Mouse (Mus musculus): ENCODE measurements at regions not wholly inside any gene's neighbourhood (a gene's known extent, or its start where the extent isn't known, plus 50 kb on each side); places are given as distances from the start of the nearest gene placed in this dataset.

DNA sequence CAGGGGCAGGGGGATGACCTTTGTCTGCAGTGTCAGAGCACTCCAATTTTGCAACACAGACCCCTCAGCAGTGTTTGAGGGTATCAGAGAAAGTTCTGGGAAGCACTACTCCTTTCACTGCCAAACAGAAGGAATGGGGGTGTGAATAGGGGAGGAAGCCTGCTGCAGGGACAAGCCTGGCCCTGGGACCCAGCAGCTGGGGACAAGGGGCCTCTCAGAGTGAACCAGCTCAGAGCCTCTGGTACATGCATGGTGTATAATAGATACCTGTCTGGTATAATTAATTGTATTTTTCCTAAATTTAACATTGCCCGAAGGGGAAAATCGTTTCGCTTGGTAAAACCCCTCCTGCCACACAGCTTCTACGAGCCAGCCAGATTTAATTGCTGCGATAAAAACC is 180.6 kb downstream of the 3110018I06Rik start:
- H3K27ac ChIP-seq (ENCODE audit: low read depth), result no peak overlapping the region
- H3K9ac ChIP-seq (ENCODE audit: low read length), result no peak overlapping the region
- no peaks in the 10 kb centered on the region for H3K4me1 ChIP-seq (replicated peaks; ENCODE audit: control insufficient read depth, insufficient read depth, low read length)
- WGBS, result 77% methylated on average over 5 of the region's 5 CpGs
- H3K9me3 ChIP-seq (ENCODE audit: control insufficient read depth, low read length), result no peaks in the 10 kb centered on the region
- H3K36me3 ChIP-seq (ENCODE audit: control insufficient read depth, insufficient read depth, low read length), result no peaks in the 10 kb centered on the region
- H3K27me3 ChIP-seq (replicated peaks; ENCODE audit: control insufficient read depth, insufficient read depth, low read length), result no peaks in the 10 kb centered on the region
- ATAC-seq (replicated peaks; ENCODE audit: low FRiP score, low TSS enrichment, low read depth), result no peak
- DNase-seq (ENCODE audit: low spot score), result no peak
- H3K4me2 ChIP-seq (ENCODE audit: low read length), result no peak overlapping the region
- H3K4me3 ChIP-seq (ENCODE audit: low read depth, low read length), result no peak overlapping the region

DNA sequence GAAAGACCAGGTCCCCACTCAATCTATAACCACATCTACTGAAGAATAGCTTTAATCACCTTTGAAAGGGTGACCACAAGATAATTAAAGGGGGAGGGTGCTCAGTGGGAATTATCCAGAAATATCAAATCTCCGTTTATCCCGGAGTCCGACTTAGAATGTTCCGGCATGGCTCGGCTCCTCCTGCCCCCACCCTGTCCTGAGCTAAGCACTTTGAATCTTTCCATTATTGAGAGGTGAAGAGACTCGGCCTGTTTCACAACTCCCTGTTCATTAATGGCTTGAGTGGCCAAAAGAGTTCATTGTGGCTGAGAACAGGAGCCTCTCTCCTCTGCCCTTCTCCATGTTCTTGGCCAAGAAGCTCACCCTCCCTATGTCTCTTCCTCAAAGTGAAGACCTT is 181.0 kb downstream of the 3110018I06Rik start:
- Histone ChIP-seq H3K4me3 (ENCODE audit: low read depth, low read length) (no peak overlapping the region), H3K27me3 (replicated peaks; ENCODE audit: control insufficient read depth, insufficient read depth, low read length) (no peaks in the 10 kb centered on the region), H3K36me3 (ENCODE audit: control insufficient read depth, insufficient read depth, low read length) (no peaks in the 10 kb centered on the region), H3K9ac (ENCODE audit: low read length) (no peak overlapping the region), H3K9me3 (ENCODE audit: control insufficient read depth, low read length) (no peaks in the 10 kb centered on the region), H3K27ac (ENCODE audit: low read depth) (no peak overlapping the region), H3K4me1 (replicated peaks; ENCODE audit: control insufficient read depth, insufficient read depth, low read length) (no peaks in the 10 kb centered on the region), H3K4me2 (ENCODE audit: low read length) (no peak overlapping the region)
- WGBS, result 88% methylated on average over 6 of the region's 6 CpGs
- no peak for DNase-seq (ENCODE audit: low spot score)
- no peak for ATAC-seq (replicated peaks; ENCODE audit: low FRiP score, low TSS enrichment, low read depth)

DNA sequence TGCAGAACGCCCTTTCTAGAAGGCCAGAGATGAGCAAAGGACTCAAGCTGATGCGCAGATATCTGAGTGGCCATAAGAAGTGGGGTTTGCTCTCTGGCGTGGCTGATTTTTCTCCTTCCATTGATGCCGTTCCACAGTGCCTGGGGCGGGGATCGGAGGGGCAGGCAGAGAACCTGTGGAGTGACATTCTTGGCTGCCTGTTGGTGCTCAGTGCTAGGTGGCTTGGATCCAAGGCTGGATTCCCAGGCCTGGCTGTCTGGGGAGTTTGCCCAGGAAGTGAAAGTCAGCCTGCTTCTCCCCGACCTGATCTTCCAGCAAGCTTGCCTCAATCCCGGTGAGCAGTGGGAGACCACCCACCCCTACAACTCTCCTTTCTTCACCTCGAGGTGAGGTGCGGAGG is 181.5 kb downstream of the 3110018I06Rik start:
- Histone ChIP-seq H3K9ac (ENCODE audit: low read length) (no peak overlapping the region), H3K9me3 (ENCODE audit: control insufficient read depth, low read length) (no peaks in the 10 kb centered on the region), H3K4me3 (ENCODE audit: low read depth, low read length) (no peak overlapping the region), H3K36me3 (ENCODE audit: control insufficient read depth, insufficient read depth, low read length) (no peaks in the 10 kb centered on the region), H3K27ac (ENCODE audit: low read depth) (no peak overlapping the region), H3K27me3 (replicated peaks; ENCODE audit: control insufficient read depth, insufficient read depth, low read length) (no peaks in the 10 kb centered on the region), H3K4me1 (replicated peaks; ENCODE audit: control insufficient read depth, insufficient read depth, low read length) (no peaks in the 10 kb centered on the region), H3K4me2 (ENCODE audit: low read length) (no peak overlapping the region)
- no peak for DNase-seq (ENCODE audit: low spot score)
- no peak for ATAC-seq (replicated peaks; ENCODE audit: low FRiP score, low TSS enrichment, low read depth)
- WGBS, result 71% methylated on average over 10 of the region's 10 CpGs

DNA sequence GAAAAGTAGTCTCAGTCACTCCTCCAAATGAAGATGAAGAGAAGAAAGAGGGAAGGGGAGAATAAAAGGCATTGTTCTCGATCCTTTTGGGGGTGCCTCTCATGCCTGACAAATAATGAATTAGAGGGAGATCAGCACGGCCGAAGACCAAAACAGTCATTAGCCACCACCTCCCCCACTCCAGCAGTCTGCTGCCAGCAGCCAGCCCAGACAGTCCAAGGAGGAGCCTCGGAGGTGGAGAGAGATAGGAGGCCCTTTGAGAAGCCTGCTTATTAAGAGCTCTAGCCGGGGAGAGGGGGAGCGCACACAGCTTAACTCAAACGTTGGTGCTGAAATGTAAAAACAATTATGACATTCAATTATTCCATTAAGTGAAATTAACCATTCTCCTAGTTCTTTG is 188.6 kb downstream of the 3110018I06Rik start:
- Histone ChIP-seq H3K36me3 (ENCODE audit: control insufficient read depth, insufficient read depth, low read length) (no peaks in the 10 kb centered on the region), H3K4me3 (ENCODE audit: low read depth, low read length) (no peak overlapping the region), H3K9me3 (ENCODE audit: control insufficient read depth, low read length) (no peaks in the 10 kb centered on the region), H3K27ac (ENCODE audit: low read depth) (no peak overlapping the region), H3K27me3 (replicated peaks; ENCODE audit: control insufficient read depth, insufficient read depth, low read length) (no peaks in the 10 kb centered on the region), H3K4me1 (replicated peaks; ENCODE audit: control insufficient read depth, insufficient read depth, low read length) (no peaks in the 10 kb centered on the region), H3K4me2 (ENCODE audit: low read length) (no peak overlapping the region), H3K9ac (ENCODE audit: low read length) (no peak overlapping the region)
- ATAC-seq (replicated peaks; ENCODE audit: low FRiP score, low TSS enrichment, low read depth), result no peak
- 30% methylated on average over 7 of the region's 7 CpGs for WGBS
- no peak for DNase-seq (ENCODE audit: low spot score)

DNA sequence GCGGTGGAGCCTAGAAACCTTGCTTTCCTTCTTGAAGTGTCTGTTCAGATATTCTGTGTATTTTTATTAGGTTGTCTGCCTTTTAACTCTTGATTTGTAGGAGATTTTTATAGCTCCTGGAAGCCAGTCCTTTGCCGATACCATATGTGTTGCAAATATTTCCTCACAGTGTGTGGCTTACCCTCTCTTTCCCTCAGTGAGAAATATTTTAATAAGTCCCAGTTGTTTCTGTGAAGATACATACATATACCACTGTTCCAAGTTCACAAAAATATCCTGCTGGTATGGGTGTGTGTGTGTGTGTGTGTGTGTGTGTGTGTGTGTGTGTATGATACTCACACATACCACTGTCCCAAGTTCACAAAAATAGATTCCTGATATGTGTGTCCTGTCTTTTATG is 199.0 kb downstream of the 3110018I06Rik start:
- no peaks in the 10 kb centered on the region for H3K36me3 ChIP-seq (ENCODE audit: control insufficient read depth, insufficient read depth, low read length)
- no peak for ATAC-seq (replicated peaks; ENCODE audit: low FRiP score, low TSS enrichment, low read depth)
- 58% methylated on average over 2 of the region's 2 CpGs for WGBS
- no peak overlapping the region for H3K9ac ChIP-seq (ENCODE audit: low read length)
- no peak for DNase-seq (ENCODE audit: low spot score)
- H3K27me3 ChIP-seq (replicated peaks; ENCODE audit: control insufficient read depth, insufficient read depth, low read length), result no peaks in the 10 kb centered on the region
- no peak overlapping the region for H3K4me2 ChIP-seq (ENCODE audit: low read length)
- no peaks in the 10 kb centered on the region for H3K9me3 ChIP-seq (ENCODE audit: control insufficient read depth, low read length)
- H3K4me3 ChIP-seq (ENCODE audit: low read depth, low read length), result no peak overlapping the region
- no peak overlapping the region for H3K27ac ChIP-seq (ENCODE audit: low read depth)
- no peaks in the 10 kb centered on the region for H3K4me1 ChIP-seq (replicated peaks; ENCODE audit: control insufficient read depth, insufficient read depth, low read length)

DNA sequence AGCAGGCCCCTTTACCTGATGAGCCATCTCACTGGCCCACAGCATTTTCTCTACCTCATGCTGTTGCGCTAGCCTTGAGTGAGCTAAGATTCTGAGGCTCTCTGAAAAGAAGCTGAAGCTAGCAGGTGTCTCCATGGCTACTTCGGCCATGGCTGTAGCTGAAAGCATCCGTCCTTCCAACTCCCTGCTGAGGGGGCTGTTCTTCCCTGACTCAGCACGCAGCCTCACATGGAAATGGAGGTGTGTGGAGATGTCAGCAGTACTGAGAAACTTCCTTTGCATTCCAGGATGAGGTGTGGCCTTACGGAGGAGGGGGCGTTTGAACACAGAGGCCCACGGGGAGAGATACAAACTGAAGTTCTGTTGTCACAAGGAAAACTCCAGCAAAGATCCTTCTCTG is 201.0 kb downstream of the 3110018I06Rik start:
- Histone ChIP-seq H3K4me2 (ENCODE audit: low read length) (no peak overlapping the region), H3K27me3 (replicated peaks; ENCODE audit: control insufficient read depth, insufficient read depth, low read length) (no peaks in the 10 kb centered on the region), H3K9me3 (ENCODE audit: control insufficient read depth, low read length) (no peaks in the 10 kb centered on the region), H3K4me1 (replicated peaks; ENCODE audit: control insufficient read depth, insufficient read depth, low read length) (no peaks in the 10 kb centered on the region), H3K36me3 (ENCODE audit: control insufficient read depth, insufficient read depth, low read length) (no peaks in the 10 kb centered on the region), H3K9ac (ENCODE audit: low read length) (no peak overlapping the region), H3K4me3 (ENCODE audit: low read depth, low read length) (no peak overlapping the region), H3K27ac (ENCODE audit: low read depth) (no peak overlapping the region)
- DNase-seq (ENCODE audit: low spot score), result no peak
- WGBS, result 53% methylated on average over 7 of the region's 7 CpGs
- no peak for ATAC-seq (replicated peaks; ENCODE audit: low FRiP score, low TSS enrichment, low read depth)

DNA sequence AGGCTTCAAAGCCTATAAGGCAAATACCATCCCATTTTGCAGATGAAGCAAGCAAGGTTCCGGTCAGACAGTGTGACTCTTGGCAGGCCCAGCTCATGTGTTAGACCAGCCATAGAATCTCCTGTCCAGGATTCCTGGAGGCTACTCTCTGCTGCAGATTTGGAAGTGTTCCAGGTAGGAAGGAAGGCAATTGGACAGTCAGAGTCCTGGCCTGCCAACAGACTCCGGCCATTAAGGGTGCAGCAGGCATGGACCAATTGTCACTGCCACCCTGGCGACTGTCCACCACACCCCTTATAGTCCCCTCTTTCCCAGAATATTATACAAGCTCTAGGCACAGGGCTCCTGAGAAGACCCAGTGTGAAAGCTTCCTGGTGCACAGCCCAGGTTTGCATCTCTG is 201.6 kb downstream of the 3110018I06Rik start:
- DNase-seq (ENCODE audit: low spot score), result no peak
- Histone ChIP-seq H3K4me3 (ENCODE audit: low read depth, low read length) (no peak overlapping the region), H3K36me3 (ENCODE audit: control insufficient read depth, insufficient read depth, low read length) (no peaks in the 10 kb centered on the region), H3K9me3 (ENCODE audit: control insufficient read depth, low read length) (no peaks in the 10 kb centered on the region), H3K4me1 (replicated peaks; ENCODE audit: control insufficient read depth, insufficient read depth, low read length) (no peaks in the 10 kb centered on the region), H3K27me3 (replicated peaks; ENCODE audit: control insufficient read depth, insufficient read depth, low read length) (no peaks in the 10 kb centered on the region), H3K4me2 (ENCODE audit: low read length) (no peak overlapping the region), H3K9ac (ENCODE audit: low read length) (no peak overlapping the region), H3K27ac (ENCODE audit: low read depth) (no peak overlapping the region)
- no peak for ATAC-seq (replicated peaks; ENCODE audit: low FRiP score, low TSS enrichment, low read depth)
- 78% methylated on average over 3 of the region's 3 CpGs for WGBS

DNA sequence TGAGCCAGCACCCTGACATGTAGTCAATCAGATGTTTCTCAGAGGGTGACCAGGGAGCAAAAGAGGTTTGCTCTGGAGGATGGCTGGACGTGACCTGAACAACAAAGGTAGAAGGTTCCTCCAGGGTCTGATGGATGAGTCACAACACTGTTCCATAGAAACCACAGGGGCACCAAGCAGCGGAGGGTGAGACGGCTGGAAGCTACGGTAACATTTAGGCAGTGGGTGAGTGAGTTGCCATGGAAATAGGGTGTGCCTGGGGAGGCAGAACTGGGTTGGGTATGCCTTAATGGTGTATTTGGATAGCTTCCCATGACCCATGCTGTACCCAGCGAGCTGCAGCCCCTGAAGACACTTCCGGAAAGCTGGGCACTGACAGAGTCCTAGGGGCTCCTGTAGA is 205.3 kb downstream of the 3110018I06Rik start:
- no peaks in the 10 kb centered on the region for H3K27me3 ChIP-seq (replicated peaks; ENCODE audit: control insufficient read depth, insufficient read depth, low read length)
- no peak overlapping the region for H3K9ac ChIP-seq (ENCODE audit: low read length)
- H3K4me1 ChIP-seq (replicated peaks; ENCODE audit: control insufficient read depth, insufficient read depth, low read length), result no peaks in the 10 kb centered on the region
- H3K36me3 ChIP-seq (ENCODE audit: control insufficient read depth, insufficient read depth, low read length), result no peaks in the 10 kb centered on the region
- H3K9me3 ChIP-seq (ENCODE audit: control insufficient read depth, low read length), result no peaks in the 10 kb centered on the region
- H3K27ac ChIP-seq (ENCODE audit: low read depth), result no peak overlapping the region
- 63% methylated on average over 6 of the region's 6 CpGs for WGBS
- no peak overlapping the region for H3K4me2 ChIP-seq (ENCODE audit: low read length)
- H3K4me3 ChIP-seq (ENCODE audit: low read depth, low read length), result no peak overlapping the region
- DNase-seq (ENCODE audit: low spot score), result no peak
- no peak for ATAC-seq (replicated peaks; ENCODE audit: low FRiP score, low TSS enrichment, low read depth)

DNA sequence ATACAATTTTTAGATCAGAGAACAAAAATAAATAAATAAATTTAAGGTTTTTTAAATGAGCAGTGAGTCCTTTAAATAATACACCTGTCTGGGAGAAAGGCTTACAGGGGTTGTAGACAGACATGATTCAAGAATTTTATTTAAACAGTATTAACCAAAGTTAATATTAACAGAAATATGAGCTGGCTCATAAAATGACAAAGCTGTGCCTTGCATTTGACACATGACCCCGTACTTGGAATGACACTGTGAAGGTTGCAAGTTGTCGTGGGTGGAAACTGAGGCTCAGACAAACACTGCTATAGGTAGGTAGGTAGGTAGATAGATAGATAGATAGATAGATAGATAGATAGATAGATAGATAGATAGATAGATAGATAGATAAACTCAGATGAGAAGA is 206.6 kb downstream of the 3110018I06Rik start:
- 62% methylated on average over 2 of the region's 2 CpGs for WGBS
- DNase-seq (ENCODE audit: low spot score), result no peak
- Histone ChIP-seq H3K36me3 (ENCODE audit: control insufficient read depth, insufficient read depth, low read length) (no peaks in the 10 kb centered on the region), H3K27ac (ENCODE audit: low read depth) (no peak overlapping the region), H3K9me3 (ENCODE audit: control insufficient read depth, low read length) (no peaks in the 10 kb centered on the region), H3K4me1 (replicated peaks; ENCODE audit: control insufficient read depth, insufficient read depth, low read length) (no peaks in the 10 kb centered on the region), H3K9ac (ENCODE audit: low read length) (no peak overlapping the region), H3K4me3 (ENCODE audit: low read depth, low read length) (no peak overlapping the region), H3K27me3 (replicated peaks; ENCODE audit: control insufficient read depth, insufficient read depth, low read length) (no peaks in the 10 kb centered on the region), H3K4me2 (ENCODE audit: low read length) (no peak overlapping the region)
- ATAC-seq (replicated peaks; ENCODE audit: low FRiP score, low TSS enrichment, low read depth), result no peak; the same call in 1 of the 2 replicates
